Mouse (Mus musculus): ENCODE measurements around the gene Hspa1l.

Gene Hspa1l

GRCm38 (mm10) chr17:35023221-35023620 is 50.7 kb downstream of the Hspa1l start:
- no peak for DNase-seq (ENCODE audit: low spot score in 2 of 2)

- no peak for DNase-seq (ENCODE audit: low spot score in 2 of 2)
Observed at GRCm38 (mm10) chr17:35023756-35024155, 51.3 kb downstream of the Hspa1l start.

GRCm38 (mm10) chr17:35024261-35024660 is 51.8 kb downstream of the Hspa1l start:
- no peak for DNase-seq (ENCODE audit: low spot score in 2 of 2)

- no peak for DNase-seq (ENCODE audit: low spot score in 2 of 2)
Observed at GRCm38 (mm10) chr17:35024691-35025488, 52.4 kb downstream of the Hspa1l start.

DNA sequence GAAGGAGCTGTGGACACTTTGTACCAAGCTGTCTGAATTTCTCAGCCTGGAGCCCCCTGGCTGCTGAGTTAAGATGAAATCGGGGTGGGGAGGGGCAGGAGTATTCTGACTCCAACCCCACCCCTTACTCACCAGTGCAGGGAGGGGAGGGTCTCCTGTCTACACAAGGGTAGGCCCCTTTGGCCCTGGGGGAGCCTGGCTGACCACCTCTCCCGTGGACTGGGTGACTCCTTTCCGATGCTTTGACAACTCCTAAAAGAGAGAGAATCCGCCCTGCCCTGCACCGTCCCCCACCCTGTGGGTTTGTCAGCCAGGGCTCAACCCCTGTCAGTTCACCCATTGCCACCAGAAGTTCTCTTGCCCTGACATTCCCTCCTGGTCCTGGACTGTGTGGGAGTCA is 53.7 kb downstream of the Hspa1l start:
- no peak for DNase-seq (ENCODE audit: low spot score in 2 of 2)

GRCm38 (mm10) chr17:35027277-35028068 is 55.0 kb downstream of the Hspa1l start, which contains the start of gene Sapcd1:
TSS of gene Sapcd1 (minus strand) at chr17:35028016.
- peak; percentile 58 to 83 for DNase-seq (ENCODE audit: low spot score in 2 of 2)

DNA sequence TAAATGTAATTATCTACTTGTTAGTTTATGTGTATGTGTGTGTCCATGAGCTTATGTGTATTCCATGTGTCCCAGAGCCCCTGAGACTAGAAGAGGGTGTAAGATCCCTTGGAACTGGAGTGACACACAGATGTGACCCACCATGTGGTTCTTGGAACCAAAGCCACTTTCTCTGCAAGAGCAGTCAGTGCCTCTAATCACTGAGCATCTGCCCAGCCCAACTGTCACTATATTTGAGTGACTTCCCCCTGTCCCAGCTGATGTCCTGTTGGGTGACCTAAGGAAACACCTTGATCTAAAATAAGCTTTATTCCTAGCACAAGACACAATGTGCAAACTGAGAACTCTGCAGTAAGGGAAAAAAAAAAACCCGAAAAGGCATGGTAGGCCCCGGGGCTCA is 55.8 kb downstream of the Hspa1l start:
- DNase-seq (ENCODE audit: low spot score in 2 of 2) = no peak
